Mouse (Mus musculus) c-Kit-positive CD71-positive TER-119-positive erythroid progenitor cells, embryonic 14.5 days (primary cell): ENCODE measurements at regions not wholly inside any gene's neighbourhood (a gene's known extent, or its start where the extent isn't known, plus 50 kb on each side); places are given as distances from the start of the nearest gene placed in this dataset.

Source experiments
- DNase-seq: peaks from one replicate; pipeline ENCODE4 v3.0.0-alpha.2; 2013; ENCODE audit warnings: low spot score

DNA sequence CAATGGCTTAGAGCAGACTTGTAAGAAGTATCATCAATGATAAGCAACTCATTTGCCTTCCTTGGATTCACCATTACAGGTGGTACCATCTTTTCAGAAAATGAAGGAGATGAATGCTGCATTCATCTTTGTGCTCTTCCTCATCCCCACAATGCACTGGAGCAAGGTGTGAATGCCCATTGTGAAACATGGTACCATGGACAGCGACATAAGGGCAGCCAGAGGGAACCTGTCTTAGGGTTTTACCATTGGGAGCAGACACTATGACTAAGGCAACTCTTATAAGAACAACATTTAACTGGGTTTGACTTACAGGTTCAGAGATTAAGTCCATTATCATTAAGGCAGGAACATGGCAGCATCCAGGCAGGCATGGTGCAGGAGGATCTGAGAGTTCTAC lies 60.1 kb upstream of the Kcnj6 start:
- no peak for DNase-seq

DNA sequence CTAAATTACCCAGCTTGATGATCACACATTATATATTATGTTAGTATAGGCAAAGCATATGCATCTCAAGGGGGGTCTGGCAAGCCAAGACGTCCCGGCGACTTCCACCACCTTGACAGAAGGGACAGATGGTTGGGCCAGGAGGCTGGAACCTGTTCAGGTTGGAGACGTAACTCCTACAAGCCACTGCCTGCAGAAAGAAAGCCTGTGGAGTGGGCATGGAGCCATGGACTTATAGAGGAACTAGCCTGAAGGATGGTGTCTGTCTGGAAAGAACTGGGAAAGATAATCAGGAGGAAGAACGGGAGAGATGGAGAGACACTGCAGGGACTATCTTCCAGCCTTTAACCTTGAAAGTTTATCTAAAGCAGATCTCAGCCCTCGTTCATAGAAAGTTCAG lies 66.9 kb upstream of the Kcnj6 start:
- no peak for DNase-seq

DNA sequence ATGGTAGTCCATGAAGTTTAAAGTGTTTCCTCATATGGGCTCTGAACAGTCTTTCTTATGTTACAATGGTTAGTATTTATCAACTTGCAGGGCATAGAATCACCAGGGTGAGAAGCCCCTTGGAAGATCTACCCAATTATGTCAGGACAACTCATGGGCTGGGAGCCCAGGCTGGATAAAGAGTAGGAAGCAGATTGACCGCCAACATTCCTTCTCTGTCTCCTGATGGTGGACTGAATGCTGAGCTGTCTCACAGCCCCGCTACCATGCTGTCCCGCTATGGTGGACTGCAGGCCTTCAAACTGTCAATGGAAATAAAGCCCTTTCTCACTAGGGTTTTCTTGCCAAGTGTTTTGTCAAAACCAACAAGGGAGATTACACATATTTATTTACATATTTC lies 69.2 kb upstream of the Kcnj6 start:
- no peak for DNase-seq

DNA sequence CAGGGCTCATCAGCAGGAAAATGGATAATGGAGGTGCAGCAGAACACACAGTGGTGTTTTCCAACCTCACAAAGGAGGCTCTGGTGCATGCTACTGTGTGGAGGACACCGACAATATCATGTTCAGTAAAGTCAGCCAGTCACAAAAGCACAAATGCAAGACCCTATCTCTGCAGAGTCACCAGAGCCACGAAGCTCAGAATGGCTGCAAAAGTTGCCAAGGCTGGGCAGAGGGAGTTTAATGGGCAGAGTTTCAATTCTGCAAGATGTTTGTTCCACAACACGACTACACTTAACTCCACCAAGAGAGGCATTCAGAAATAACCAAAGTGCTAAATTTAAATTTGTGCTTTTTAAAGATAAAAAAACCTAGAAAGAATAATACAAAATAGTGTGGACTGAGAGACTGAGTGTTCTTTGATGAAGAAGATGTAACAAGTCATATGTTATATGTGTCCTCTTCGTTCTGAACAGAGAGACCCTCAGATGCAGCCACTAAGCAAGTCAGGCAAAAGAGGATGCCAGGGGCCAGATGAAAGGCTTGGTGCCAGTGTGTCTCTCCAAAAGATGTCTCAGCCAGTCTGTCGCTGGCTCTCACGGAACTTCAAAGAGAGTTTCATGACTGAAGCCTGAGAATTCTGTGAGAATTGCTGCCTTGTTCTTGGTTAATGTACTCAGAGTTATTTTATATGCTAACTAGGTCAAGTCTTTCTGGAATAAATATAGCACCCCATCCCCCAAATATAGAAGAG lies 95.1 kb upstream of the Kcnj6 start:
- DNase-seq, result no peak

DNA sequence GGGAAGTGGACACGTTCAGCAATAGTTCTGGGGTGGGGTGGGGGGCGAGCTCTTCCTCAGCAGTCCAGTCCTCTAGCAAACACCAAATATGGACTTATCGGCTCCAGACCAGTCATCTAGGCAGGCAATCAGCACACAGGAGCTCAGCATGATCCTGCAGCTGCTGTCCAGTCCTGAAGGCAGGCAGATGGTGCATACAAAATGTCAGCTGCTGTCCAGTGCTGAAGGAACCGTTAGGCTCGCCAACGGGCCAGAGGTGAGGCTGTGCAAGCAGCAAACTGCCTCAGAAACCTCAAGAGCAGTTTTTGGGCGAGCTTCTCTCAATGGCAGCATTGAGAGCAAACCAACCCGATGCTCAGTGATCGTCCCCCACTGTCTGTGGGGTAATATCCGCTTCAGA lies 96.3 kb upstream of the Kcnj6 start:
- no peak for DNase-seq

DNA sequence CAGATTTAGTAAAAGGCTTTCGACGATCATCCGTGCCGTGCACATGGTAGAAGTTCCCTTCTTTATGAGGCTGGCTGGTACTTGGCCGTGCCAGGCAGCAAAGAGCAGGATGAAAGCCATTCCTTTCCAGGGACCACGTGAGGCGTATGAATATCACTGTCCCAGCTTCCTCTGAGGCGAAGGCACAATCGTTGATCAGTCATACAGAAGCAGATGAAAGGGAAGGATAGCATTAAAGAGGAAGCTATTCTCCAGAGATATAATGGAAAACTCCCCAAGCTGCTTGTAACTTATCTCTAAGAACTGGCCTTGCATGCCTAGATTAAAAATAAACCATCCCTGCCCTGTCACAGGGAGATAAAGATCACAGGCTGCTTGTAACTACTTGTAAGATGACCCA lies 103.5 kb upstream of the Kcnj6 start:
- no peak for DNase-seq

DNA sequence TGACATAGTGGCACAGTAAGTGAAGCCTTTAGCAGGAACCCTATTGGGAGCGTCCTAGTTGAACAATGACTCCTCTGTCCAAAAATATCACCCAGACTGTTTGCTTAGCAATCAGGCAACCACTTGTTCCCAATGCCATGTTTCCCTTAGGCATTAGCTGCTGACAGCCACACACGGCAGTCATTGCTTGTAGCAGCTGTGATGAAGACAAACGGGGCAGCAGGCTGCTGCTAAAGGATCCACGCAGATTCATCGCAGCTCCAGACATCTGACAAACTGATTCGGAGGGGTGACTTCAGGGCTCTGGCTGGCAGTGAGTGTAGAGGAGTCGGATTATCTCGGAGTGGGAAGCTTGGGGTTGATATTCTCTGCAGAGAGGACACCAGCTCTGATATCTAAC lies 120.0 kb upstream of the Kcnj6 start:
- DNase-seq, result no peak

DNA sequence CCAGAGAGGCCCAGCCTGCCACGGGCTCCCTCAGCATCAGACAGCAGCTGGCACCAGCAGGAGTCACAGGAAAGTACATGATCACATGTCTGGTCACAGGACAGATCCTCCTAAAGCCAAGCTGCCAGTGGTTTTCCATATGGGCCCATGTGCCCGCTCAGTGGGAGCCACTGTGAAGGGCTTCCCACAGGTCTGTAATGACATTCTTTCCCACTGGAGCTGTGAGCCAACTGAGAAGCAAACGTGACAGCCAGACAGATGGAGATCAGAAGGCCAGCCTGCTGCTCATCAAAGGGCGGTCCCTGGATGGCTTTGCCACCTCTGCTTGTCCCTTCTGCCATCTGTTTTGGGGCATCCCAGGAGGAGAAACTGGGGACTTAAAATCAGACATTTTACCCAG lies 121.8 kb upstream of the Kcnj6 start:
- DNase-seq, result no peak

DNA sequence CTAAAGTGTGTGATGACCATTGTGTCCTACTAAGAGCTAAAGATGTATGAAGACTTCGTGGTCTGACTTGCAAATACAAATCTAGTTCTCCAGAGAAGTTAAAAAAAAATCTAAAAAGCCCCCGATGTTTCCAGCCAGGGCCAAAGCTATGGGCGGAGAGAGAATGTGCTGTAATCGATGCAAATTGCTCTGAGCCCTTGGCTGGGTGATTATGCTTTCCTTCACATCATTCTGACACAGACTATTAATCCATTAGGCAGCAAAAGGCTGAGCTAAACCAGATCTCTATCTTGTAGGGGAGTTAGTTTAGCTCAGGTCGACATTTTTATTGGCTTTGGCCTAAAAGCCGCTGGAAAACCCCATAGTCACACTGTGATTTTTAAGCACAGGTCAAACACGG lies 124.5 kb upstream of the Kcnj6 start:
- DNase-seq, result no peak

DNA sequence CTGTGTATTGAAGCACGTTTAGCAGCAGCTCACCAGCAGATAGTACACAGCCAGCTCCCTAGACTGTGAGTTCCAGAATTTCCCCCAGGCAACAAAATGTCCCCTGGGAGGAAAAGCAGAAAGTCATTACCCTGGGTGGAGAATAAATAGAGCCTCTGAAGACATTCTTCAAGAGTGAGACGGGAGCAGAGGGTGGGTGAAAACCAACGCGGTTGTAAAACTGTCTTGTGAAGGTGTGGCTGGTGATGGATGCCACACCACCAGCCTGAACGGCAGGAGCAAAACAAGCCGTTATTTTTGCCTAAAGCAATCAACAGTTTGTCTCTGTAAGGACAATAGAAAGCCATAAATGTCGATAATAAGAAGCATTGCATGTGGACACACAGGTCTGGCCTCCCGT lies 129.7 kb upstream of the Kcnj15 start:
- DNase-seq, result no peak

DNA sequence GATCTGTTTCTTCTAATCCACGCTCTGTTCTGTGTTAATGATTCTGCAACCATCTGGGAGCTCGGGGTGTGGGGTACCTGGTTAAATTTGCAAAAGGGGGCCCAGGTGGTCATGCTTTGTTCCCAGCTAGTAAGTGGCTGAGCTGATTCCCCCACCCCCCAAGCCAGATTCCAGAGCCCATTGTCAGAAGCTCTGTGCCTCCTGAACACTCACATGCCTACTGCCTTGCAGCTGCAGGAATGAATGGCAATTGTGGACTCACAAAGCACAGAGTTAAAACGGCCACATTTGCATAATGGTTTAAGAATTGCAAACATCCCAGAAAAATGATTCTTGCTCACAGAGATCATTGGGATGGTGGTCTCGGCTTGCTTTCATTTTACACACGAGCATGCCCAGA lies 125.5 kb upstream of the Kcnj15 start:
- DNase-seq, result no peak

DNA sequence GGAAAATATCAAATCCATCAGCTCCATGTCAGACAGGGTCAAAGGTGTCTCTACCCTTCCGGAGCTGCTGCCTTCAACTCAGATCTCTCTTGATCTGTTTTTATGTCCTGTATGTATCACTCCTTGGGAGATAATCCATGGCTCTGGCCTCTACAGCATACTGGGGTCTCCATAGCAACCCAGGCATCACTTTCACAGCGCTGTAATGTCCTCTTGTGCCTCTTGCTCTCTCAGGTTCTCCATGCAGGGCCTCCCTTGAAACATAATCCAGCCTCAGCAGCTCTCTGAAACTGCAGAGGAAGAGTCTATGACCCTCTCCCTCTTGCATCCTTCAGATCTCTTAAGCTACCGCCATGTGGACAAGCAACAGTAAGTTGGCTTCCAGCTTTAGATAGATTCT lies 118.5 kb upstream of the Kcnj15 start:
- DNase-seq, result no peak

DNA sequence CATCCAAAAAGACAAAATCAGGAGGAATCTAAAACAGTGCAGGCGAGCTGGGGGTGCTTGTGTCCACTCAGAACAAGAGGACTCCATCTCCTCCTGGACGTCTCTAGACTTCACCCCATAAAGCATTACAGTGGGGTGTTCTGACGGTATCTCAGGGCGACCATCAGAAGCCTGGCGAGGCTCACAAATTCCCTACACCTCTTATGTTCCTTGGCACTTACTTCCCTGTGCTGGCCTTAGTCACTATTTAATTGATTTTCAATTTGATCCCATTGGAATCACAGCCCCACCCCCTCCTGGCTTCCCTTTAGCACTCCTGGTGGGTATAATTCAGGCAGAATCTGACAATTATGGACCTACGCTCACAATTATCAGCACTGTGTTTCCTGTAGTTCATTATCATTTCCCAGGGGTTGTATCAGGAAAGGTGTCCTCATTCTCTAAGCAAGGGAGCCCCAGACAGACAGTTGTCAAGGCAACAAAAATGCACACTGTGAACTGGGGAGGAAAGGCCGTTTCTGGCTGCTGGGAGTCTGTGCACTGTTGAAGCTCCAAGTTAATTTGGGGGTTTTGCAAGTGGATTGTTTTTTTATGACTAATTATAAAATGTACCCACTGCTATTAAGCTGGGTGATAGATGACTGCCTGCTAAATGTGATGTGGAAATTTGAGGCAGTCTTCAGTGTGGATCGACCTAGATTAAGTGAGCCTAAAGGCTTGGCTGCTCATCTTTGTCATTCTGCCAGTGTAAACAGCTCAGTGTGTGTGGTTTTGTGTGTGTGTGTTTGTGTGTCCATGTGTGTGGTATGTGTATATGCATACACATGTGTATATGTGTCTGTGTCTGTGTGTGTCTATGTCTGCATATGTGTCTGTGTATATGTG lies 115.6 kb upstream of the Kcnj15 start:
- no peak for DNase-seq

DNA sequence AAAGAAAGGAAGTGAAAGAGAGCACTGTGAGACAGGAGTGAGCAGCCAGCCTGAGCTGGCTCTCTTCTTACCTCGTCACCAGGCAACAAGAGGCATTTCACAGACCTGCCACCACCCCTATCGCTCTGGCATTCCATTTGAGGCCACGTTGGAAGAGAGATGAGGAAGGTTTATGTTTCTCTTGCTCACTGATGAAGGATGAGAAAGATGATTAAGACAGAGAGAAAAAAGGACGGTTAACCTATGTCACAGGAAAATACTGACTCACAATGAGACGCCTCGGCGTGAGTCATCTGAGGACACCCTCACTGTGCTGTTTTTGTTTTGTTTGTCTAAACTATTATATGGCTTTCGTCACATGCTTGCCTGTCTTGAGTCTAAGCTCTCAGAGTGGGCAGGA lies 106.9 kb upstream of the Kcnj15 start:
- DNase-seq, result no peak

DNA sequence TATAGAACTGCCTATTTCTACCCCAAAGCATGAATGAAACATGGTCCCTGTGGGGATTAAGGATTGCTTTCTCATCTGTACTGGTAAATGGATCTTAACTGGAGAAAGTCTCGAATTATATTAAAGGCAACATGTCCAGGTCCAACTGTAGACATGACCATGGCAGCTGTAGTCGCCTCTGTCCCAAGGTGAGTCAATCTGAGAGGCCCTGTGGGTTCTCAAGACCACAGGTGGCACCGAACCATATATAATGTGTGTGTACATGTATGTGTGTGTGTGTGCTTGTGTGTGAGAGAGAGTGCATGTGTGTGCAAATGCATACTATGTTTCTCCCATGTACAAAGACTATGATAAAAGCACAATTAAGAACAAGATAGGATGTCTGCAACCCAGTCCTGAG lies 105.9 kb upstream of the Kcnj15 start:
- no peak for DNase-seq

DNA sequence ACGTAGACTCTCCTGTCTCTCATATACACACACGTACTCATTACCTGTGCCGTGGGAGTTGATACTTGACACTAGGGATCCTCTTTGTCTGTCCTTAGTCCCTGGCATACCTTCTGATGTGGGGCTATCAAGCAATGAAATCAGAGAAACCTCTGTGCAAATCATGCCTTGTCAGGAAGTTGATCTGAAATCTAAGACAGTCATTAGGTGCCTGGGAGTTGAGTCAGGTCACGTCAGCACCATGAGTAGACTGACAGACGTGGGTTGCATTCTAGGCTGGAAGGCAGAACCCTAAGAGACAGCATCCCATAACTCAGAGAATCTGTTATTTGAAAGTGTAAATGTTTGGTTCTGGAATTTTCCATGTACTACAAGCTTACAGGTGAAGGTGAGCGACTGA lies 105.4 kb upstream of the Kcnj15 start:
- no peak for DNase-seq

DNA sequence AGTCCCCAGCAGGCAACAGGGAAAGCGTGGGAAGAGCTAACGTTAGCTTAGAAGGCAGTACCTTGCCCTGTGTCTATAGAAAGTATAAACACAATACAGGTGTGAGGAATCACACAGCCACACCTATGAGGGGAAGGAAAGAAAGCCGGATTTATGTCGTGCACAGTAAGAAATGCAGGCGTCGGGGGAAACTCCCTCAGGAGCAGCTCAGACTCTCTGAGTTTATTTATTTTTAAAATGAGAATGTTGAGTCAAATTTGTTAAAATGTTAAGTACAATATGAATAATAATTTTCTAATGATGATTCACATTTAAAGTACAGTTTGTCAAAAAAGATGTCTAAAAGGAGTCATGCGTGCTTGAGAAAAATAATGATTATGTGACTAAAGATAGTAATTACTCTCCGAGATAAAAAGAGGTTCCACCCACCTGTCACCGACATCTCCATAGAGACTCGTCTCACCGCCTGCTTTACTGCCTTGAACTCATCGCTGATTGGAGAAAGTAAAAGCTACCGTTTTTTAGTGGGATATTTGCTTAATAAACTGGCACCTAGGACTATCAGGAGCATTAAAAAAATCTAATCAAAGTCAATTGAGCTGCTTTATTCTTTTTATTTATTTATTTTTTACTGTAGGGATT lies 104.5 kb upstream of the Kcnj15 start:
- DNase-seq, result no peak

DNA sequence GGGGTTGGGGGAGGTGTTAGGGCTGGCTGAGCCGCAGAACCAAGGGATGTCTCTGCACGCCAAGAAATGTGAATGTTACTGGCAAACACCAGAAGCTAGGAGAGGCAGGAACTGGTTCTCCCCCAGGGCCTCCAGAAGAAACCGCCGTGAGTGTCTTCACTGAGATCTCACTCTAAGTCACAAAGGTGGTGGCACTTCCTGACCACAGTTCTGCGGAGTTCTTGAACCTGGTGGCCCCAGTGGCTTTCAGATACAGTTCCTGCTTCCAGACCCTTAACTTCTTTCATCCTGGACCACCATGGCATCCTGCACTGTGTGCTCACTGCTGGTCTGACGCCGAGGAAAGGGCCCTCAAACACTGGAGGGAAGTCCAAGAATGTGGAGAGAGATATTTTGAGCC lies 89.0 kb upstream of the Kcnj15 start:
- no peak for DNase-seq

DNA sequence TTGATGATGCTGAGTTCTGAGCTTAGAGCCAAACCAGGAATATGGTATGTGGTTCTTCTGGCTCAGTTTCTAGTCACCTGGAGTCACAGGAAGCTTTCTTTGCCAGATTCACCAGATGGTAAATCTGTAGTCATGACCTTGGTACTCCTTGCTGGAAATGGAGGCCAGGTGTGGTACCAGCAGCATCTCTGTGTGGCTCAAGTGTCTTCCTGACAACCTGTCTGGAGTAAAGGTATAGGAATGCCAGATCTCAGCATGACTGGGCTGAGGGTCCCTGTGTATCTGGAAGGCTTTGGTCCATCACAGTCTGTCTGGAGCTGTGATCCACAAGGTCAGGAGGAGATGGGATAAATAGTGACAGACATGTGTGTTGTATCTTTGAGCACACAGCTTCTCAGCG lies 88.0 kb upstream of the Kcnj15 start:
- DNase-seq, result no peak

DNA sequence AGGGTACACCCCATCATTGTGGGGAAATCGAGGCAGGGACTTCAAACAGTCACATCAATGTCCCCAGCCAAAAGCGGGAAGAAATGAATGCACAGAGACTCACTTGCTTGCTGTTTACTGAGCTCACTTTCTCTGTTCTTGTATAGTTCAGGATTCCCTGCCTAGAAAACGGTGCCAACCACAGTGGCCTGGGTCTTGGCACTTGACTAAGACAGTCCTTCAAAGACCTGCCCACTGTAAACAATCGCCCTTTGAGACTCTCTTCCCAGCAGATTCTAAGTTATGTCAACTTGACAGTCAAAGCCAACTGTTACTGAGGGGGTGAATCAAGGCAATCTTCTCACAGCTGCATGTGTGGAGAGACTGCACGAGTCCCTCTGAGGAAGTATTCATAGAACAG lies 76.8 kb upstream of the Kcnj15 start:
- DNase-seq, result no peak

DNA sequence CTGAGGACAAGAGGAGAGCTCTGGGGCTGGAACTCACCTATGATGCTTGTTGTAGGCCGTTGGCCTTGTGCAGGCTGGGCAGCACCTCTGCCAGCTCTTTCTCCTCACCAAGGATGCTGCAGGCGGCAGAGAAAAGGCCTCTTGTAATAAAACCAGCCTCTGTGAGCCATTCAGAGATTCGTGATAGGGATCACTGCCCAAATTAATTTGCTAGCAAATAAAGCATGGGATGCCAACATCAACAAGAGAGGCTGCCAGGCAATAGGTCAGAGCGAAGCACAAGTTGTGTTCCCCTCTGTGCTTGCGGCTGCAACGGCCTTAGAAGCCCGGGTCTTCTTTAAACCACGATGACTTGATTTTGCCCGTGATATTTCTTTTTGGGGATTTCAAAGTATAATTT lies 72.0 kb upstream of the Kcnj15 start:
- no peak for DNase-seq

DNA sequence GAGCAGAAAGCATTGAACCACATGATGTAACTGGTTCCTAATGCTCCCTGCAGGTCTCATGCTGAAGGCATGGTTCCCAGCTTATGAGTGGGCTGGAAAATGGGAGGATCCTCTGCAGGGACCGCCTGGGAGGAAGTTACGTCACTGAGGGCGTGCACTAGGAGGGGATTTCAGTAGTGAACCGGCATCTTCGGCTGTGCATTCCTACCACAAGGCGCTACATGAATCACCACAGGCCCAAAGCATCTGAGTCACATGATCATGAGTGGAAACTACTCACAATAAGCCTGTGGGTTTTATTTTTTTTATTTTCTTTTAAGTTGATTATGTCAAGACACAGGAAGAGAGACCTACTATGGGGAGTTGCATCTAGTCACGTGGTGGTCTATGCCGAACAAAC lies 68.2 kb upstream of the Kcnj15 start:
- DNase-seq, result no peak

DNA sequence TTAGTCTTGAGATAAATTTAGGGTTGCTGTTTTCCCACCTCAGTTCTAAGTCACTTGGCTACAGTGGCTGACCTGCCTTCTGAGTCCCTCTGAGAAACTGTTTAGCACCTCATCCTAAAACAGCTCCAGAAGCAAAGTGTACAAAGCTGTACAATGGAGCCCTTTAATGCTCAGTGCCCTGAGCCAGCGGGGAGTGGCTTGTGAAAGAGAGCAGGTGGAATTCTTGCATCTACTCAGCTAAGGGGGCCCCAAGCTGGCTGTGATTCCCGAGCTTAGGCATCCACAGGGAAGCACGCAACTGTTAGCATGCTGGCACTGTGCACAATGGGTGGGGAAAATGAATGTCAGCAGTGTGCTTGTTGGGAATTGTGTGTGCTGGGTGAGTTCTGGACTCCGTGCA lies 63.2 kb upstream of the Kcnj15 start:
- no peak for DNase-seq
